Mouse (Mus musculus): ENCODE results near the gene Daam1. TPM values are rescaled to one million over a fixed set of nuclear protein-coding genes. Genes with fewer than 3 reads are reported as not detected.

Gene Daam1
- 20.1 and 22.3 TPM in 2 replicates for total RNA-seq (2021)
- long read RNA-seq, experiment 1, partial matches to known transcripts = 0 of 3 reads
- long read RNA-seq, experiment 1, other reads (novel, unspliced or antisense) = 3 of 3 reads
- long read RNA-seq, experiment 2, partial matches to known transcripts = 1 of 2 reads
- long read RNA-seq, experiment 2, other reads (novel, unspliced or antisense) = 1 of 2 reads

GRCm38 (mm10) chr12:71830607-71831257 lies at the start of gene Daam1:
TSS of gene Daam1 (plus strand) at chr12:71831078.
- peak; percentile 95 for DNase-seq

GRCm38 (mm10) chr12:71781220-71781619 lies 49.7 kb upstream of the Daam1 start:
- DNase-seq = no peak

- DNase-seq = no peak
These were observed 46.9 kb upstream of the Daam1 start for GRCm38 (mm10) chr12:71783970-71784369.

- no peak for DNase-seq
These were observed 46.1 kb upstream of the Daam1 start for GRCm38 (mm10) chr12:71784666-71785255.

- no peak for DNase-seq
These were observed 44.4 kb upstream of the Daam1 start for GRCm38 (mm10) chr12:71786521-71786920.

GRCm38 (mm10) chr12:71788791-71789190 lies 42.1 kb upstream of the Daam1 start:
- DNase-seq = no peak

GRCm38 (mm10) chr12:71790581-71790980 lies 40.3 kb upstream of the Daam1 start:
- no peak for DNase-seq

- DNase-seq = no peak
These were observed 37.8 kb upstream of the Daam1 start for GRCm38 (mm10) chr12:71793114-71793513.

GRCm38 (mm10) chr12:71795626-71796025 lies 35.3 kb upstream of the Daam1 start:
- no peak for DNase-seq

- DNase-seq = no peak
These were observed 34.4 kb upstream of the Daam1 start for GRCm38 (mm10) chr12:71796517-71796916.

- DNase-seq = no peak
These were observed 23.6 kb upstream of the Daam1 start for GRCm38 (mm10) chr12:71807306-71807705.

GRCm38 (mm10) chr12:71808631-71809030 lies 22.2 kb upstream of the Daam1 start:
- DNase-seq = peak; percentile 21

GRCm38 (mm10) chr12:71809550-71809949 lies 21.3 kb upstream of the Daam1 start:
- no peak for DNase-seq

GRCm38 (mm10) chr12:71812567-71812966 lies 18.3 kb upstream of the Daam1 start:
- no peak for DNase-seq

GRCm38 (mm10) chr12:71813251-71813650 lies 17.6 kb upstream of the Daam1 start:
- no peak for DNase-seq

- peak; percentile 43 for DNase-seq
These were observed 17.1 kb upstream of the Daam1 start for GRCm38 (mm10) chr12:71813761-71814160.

- DNase-seq = no peak
These were observed 10.8 kb upstream of the Daam1 start for GRCm38 (mm10) chr12:71820094-71820493.

- DNase-seq = no peak
These were observed 9.6 kb upstream of the Daam1 start for GRCm38 (mm10) chr12:71821272-71821671.

- no peak for DNase-seq
These were observed 9.1 kb upstream of the Daam1 start for GRCm38 (mm10) chr12:71821743-71822142.

GRCm38 (mm10) chr12:71824927-71825326 lies 6.0 kb upstream of the Daam1 start:
- no peak for DNase-seq

GRCm38 (mm10) chr12:71830139-71830538 lies 739 bp upstream of the Daam1 start:
- no peak for DNase-seq

- DNase-seq = peak; percentile 74
These were observed 595 bp downstream of the Daam1 start for GRCm38 (mm10) chr12:71831258-71832087.

- DNase-seq = peak; percentile 72
These were observed 1.3 kb downstream of the Daam1 start for GRCm38 (mm10) chr12:71832225-71832624.
